Mouse (Mus musculus): Measurements from ENCODE around the gene Ccdc149. TPM values are rescaled to one million over a fixed set of nuclear protein-coding genes. Genes with fewer than 3 reads are reported as not detected.

Ccdc149 gene
- polyA plus RNA-seq, 1 experiment from 2014 or later: 3.3 TPM

DNA sequence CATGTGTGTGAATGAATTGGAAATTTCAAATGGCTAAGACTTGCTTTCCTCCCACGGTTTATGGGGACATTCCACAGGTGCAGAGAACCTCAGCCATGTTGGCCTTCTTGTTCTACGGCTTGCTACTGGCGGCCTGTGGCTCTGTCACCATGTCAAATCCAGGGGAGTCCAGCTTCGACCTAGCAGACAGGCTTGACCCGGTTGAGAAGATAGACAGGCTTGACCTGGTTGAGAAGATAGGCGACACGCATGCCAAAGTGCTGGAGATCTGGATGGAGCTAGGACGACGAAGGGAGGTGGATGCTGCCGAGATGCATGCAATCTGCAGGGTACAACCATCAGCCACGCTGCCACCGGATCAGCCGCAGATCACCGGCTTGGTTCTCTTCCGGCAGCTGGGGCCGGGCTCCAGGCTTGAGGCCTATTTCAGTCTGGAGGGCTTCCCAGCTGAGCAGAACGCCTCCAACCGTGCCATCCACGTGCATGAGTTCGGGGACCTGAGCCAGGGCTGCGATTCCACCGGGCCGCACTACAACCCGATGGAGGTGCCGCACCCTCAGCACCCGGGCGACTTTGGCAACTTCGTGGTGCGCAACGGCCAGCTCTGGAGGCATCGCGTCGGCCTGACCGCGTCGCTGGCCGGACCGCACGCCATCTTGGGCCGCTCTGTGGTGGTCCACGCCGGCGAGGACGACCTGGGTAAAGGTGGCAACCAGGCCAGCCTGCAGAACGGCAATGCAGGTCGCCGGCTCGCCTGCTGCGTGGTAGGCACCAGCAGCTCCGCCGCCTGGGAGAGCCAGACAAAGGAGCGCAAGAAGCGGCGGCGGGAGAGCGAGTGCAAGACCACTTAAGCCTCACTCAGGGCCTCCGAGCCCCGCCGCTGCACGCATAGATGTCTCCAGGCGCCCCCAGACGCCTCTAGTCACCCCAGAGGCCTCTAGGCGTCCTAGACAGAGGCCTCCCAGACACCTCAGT is 103.2 kb downstream of the Ccdc149 start:
- 52% methylated on average over 63 of the region's 63 CpGs for WGBS
- ATAC-seq (ENCODE audit: borderline replicate concordance, extremely low read depth, low FRiP score, low TSS enrichment): no peak

DNA sequence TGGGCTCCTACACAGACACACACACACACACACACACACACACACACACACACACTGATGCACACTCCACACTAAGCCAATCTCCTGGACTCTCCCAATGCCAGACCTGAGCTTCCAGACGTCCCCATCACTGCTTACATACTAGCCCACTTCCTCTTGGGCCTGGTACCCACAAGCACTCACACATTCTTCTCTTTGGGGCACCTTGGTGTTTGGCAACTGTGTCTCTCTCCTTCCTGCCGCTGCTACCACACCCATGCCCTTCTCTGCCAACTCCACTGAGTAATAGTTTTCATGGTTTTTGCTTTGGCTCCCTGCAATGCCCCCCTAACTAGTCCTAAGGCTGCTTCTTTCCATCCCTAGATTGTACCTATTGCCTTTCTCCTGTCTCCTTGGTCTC is 104.7 kb downstream of the Ccdc149 start:
- Histone ChIP-seq H3K27ac (no peak overlapping the region), H3K4me3 (no peak overlapping the region), H3K9ac (no peak overlapping the region), H3K27me3 (no peaks in the 10 kb centered on the region; the same call in 1 of the 2 replicates), H3K4me1 (peaks cover 12% of the 10 kb centered on the region), H3K9me3 (no peaks in the 10 kb centered on the region), H3K4me2 (no peak overlapping the region), H3K36me3 (no peaks in the 10 kb centered on the region)
- WGBS: 63% methylated on average over 2 of the region's 2 CpGs
- ATAC-seq (ENCODE audit: borderline replicate concordance, extremely low read depth, low FRiP score, low TSS enrichment): no peak

More for the DNA sequence above, 103.2 kb downstream of the Ccdc149 start:
- H3K4me1 ChIP-seq: peaks cover 11% of the 10 kb centered on the region
- H3K27ac ChIP-seq: no peak overlapping the region
- H3K9me3 ChIP-seq: no peaks in the 10 kb centered on the region
- 0 out of 2 replicates have a peak overlapping the region, but pooled peaks have one; percentile 3 for H3K4me3 ChIP-seq
- peak overlapping the region; percentile 49 for H3K4me2 ChIP-seq
- no peaks in the 10 kb centered on the region for H3K36me3 ChIP-seq
- no peak overlapping the region for H3K9ac ChIP-seq
- no peaks in the 10 kb centered on the region; the same call in 1 of the 2 replicates for H3K27me3 ChIP-seq

DNA sequence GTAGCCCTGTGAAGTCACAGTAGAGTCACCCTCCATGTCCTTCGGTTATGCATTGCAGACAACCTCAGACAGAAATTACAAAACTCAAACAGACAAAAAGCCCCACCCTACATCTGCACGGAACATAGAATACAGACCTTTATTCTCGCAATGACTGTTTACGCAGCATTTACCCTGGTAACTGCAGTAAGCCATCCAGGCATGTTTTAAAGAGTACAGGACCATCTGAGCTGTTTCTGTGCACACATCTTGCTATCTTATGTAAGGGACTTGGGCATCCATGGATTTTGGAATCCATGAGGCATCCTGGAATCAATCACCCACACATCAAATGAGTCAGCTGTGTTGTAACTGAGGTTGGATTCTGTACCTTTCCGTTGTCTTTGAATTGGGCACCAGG is 105.4 kb downstream of the Ccdc149 start:
- 86% methylated on average over 5 of the region's 5 CpGs for WGBS
- no peak overlapping the region for H3K27ac ChIP-seq
- H3K27me3 ChIP-seq: no peaks in the 10 kb centered on the region; the same call in 1 of the 2 replicates
- H3K9me3 ChIP-seq: no peaks in the 10 kb centered on the region
- H3K36me3 ChIP-seq: no peaks in the 10 kb centered on the region
- ATAC-seq (ENCODE audit: borderline replicate concordance, extremely low read depth, low FRiP score, low TSS enrichment): no peak
- H3K4me2 ChIP-seq: no peak overlapping the region
- no peak overlapping the region for H3K4me3 ChIP-seq
- H3K9ac ChIP-seq: no peak overlapping the region
- peaks cover 12% of the 10 kb centered on the region for H3K4me1 ChIP-seq

DNA sequence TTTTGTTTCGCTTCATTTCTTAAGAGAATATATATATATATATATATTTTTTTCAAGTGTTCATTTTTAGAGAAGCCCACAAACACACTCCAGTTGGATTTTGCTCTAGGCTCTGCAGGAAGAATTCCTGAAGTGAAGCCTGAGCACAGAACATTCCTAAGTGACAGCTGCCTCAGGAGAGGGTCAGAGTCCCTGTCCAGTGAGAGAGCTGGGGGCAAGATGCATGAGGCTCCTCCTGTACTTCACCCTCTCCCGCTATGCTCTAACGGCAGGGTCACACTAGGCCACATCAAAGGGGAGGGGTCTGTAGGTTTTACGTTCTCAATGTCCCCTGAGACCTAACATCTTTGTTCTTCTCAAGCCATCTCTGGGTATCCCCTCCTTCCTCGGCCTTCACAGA is 106.8 kb downstream of the Ccdc149 start:
- H3K4me3 ChIP-seq: no peak overlapping the region
- H3K4me1 ChIP-seq: peaks cover 19% of the 10 kb centered on the region
- H3K4me2 ChIP-seq: no peak overlapping the region
- no peak for ATAC-seq (ENCODE audit: borderline replicate concordance, extremely low read depth, low FRiP score, low TSS enrichment)
- WGBS: 53% methylated on average over 5 of the region's 5 CpGs
- H3K27ac ChIP-seq: no peak overlapping the region
- H3K9me3 ChIP-seq: no peaks in the 10 kb centered on the region
- no peak overlapping the region for H3K9ac ChIP-seq
- H3K27me3 ChIP-seq: no peaks in the 10 kb centered on the region; the same call in 1 of the 2 replicates
- H3K36me3 ChIP-seq: no peaks in the 10 kb centered on the region

DNA sequence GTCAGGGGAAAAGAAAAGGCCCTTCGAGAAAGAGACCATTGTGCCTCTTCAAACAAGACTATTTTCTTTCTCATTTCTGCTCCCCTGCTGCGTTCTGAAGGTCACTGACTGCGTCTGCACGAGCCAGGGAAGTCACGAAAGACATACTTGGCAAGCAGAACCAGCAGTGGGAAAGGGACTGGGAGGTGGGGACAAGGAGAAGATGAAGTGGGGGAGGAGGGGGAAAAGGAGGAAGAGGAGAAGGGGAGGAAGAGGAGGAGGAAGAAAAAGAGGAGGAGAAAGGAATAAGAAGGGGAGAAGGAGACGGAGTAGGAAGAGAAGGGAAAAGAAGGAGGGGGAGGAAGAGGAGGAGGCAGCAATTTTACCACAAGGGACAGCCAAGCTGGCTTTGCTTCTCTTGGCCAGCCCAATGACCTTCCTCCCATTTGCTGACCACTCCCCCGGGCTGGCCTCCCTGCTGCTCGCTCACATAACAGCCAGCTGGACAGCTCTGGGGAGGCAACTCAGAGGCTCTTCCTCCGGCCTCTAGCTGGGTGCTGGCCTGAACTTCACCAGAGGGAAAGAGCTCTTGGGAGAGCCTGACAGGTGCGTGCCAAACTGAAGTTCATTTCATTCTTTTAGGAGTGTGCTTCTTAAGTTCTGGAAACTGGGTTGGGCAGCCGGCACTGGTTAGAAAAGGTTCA is 107.7 kb downstream of the Ccdc149 start, which contains the start of gene Sod3:
Gene Sod3 (plus strand): TSS at position 324 of the 683 bp plus-strand sequence.
- ATAC-seq (ENCODE audit: borderline replicate concordance, extremely low read depth, low FRiP score, low TSS enrichment): peak; percentile 71
- Histone ChIP-seq H3K4me2 (no peak within 1 kb of the TSS), H3K27ac (no peak within 1 kb of the TSS)

DNA sequence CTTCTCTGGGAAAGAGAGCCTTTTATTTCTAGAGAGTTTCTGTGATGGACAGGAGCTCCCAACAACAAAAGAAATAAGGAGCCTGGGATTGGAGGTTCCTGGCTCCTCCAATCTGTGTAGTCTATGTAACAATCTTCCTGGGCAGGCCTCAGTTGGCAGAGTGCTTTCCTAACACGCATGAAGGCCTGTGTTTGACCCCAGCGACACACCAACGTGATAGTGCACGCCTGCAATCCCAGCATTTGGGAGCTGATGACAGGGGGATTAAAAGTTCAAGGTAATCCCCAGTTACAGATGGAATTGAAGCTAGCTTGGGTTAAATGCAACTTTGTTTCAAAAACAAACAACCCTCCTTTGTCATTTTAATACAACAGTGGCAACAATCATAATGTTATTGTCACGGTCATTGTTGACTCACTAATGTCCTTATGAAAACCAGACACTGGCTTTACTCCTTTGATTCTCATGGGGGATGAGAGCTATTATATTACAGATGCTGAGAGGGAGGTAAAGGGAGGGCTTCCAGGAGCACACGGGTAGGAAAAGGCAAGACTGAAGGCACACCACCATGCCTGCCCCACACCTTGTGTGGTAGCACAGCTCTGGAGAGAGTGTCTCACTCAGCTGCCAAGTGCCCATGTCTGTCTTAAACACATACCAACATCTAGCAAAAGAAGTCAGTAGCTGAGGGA is 108.4 kb downstream of the Ccdc149 start:
- Histone ChIP-seq H3K9me3 (no peaks in the 10 kb centered on the region), H3K27me3 (no peaks in the 10 kb centered on the region; the same call in 1 of the 2 replicates), H3K4me3 (no peak overlapping the region), H3K4me2 (no peak overlapping the region), H3K36me3 (no peaks in the 10 kb centered on the region), H3K9ac (no peak overlapping the region), H3K27ac (no peak overlapping the region), H3K4me1 (peaks cover 19% of the 10 kb centered on the region)
- whole genome bisulfite sequencing: 68% methylated on average over 6 of the region's 6 CpGs
- ATAC-seq (ENCODE audit: borderline replicate concordance, extremely low read depth, low FRiP score, low TSS enrichment): no peak

More for the DNA sequence above, 107.7 kb downstream of the Ccdc149 start, which contains the start of gene Sod3:
- no peaks in the 10 kb centered on the region; the same call in 1 of the 2 replicates for H3K27me3 ChIP-seq
- no peaks in the 10 kb centered on the region for H3K9me3 ChIP-seq
- H3K4me3 ChIP-seq: no peak within 1 kb of the TSS
- H3K36me3 ChIP-seq: no peaks in the 10 kb centered on the region
- H3K4me1 ChIP-seq: peaks cover 19% of the 10 kb centered on the region
- no peak within 1 kb of the TSS for H3K9ac ChIP-seq
- 14% methylated on average over 11 of the region's 11 CpGs for WGBS

DNA sequence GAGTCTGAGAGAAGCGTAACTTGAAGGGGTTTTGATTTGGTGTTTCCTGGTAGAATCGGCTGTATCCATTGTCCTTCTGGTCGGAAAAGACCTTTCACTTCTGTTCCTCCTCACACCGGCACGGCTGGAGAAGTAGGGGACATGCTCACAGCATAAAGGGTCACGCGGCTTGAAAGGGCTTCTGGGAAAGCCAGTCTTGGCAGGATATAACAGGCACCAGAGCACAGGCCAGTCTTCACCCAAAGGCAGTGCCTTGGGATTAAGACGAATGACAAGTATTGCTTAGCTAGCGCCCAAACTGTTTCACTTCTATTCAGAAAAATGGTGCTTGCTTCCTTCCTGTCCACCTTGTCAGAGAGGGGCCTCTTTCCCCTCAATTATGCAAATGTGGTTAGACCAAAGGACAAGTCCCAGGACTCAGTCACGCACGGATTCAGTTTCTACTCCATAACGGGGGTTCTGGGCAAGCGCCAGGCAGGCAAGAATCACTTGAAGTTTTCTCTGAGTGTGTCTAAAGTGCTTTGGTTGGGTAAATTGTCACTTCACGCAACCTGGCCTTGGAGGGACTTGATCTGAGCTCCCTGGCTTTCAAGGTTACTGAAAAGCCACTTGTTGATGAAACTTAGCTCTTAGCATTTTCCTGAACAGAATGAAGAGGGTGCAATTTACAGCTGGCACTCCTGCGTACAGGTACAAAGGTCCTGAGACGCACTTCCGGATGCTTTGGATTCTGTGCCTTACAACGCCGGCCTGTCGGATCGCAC is 110.9 kb downstream of the Ccdc149 start:
- Histone ChIP-seq H3K27me3 (no peaks in the 10 kb centered on the region), H3K4me1 (peaks cover 19% of the 10 kb centered on the region), H3K4me2 (peak overlapping the region; percentile 32), H3K36me3 (no peaks in the 10 kb centered on the region), H3K9me3 (no peaks in the 10 kb centered on the region), H3K4me3 (no peak overlapping the region), H3K9ac (no peak overlapping the region), H3K27ac (no peak overlapping the region)
- ATAC-seq (ENCODE audit: borderline replicate concordance, extremely low read depth, low FRiP score, low TSS enrichment): no peak
- WGBS: 47% methylated on average over 21 of the region's 21 CpGs

DNA sequence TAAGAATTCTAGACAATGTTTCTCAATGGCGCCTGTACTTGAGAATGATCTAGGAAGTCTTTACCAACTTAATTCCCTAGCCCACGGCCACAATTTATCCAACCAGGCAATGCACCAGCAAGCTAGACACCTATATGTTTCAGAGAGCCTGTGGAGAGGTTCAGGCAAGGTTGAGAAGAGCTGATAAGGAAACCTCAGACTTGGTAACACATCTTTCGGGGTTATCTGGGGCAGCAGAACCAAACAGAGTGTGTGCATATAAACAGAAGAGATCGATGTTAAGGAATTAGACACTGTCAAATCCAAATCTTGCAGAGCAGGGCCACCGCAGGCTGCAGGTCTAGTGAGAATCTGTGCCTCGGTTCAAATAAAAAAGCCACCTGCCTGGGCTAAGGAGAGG is 113.2 kb downstream of the Ccdc149 start:
- Histone ChIP-seq H3K4me2 (no peak overlapping the region), H3K4me1 (peaks cover 8% of the 10 kb centered on the region), H3K27ac (no peak overlapping the region), H3K9ac (no peak overlapping the region), H3K9me3 (no peaks in the 10 kb centered on the region), H3K27me3 (no peaks in the 10 kb centered on the region), H3K4me3 (no peak overlapping the region), H3K36me3 (no peaks in the 10 kb centered on the region)
- no peak for ATAC-seq (ENCODE audit: borderline replicate concordance, extremely low read depth, low FRiP score, low TSS enrichment)
- 69% methylated on average over 6 of the region's 6 CpGs for WGBS

DNA sequence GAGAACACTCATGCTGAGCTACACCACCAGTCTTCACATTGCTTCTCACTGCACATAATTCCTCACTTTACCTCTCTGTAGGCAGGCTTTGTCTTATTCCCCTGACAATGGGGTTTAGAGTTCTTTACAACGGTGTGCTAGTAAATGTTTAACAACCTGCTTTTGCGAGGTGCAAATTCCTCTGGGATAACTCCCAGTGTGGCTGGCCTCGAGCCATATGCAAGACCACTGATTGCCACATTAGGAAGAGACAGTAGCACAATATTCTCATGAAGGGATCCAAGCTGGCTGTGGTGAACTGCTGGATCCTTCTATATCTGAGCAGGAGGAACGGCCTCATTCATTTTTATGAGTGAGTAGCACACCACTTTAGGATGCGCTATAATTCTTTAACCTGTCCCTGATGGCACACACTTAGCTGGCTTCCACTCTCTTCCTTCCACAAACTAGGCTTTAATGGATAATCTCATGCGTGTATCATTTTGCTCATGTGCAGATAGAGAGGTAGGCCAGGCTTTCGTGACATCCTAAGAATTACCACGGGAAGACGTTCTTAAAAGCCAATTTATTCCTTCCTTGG is 114.1 kb downstream of the Ccdc149 start:
- Histone ChIP-seq H3K27ac (no peak overlapping the region), H3K27me3 (no peaks in the 10 kb centered on the region), H3K4me1 (peaks cover 8% of the 10 kb centered on the region), H3K4me2 (no peak overlapping the region), H3K9me3 (no peaks in the 10 kb centered on the region), H3K36me3 (no peaks in the 10 kb centered on the region), H3K4me3 (no peak overlapping the region), H3K9ac (no peak overlapping the region)
- 57% methylated on average over 9 of the region's 9 CpGs for WGBS
- no peak for ATAC-seq (ENCODE audit: borderline replicate concordance, extremely low read depth, low FRiP score, low TSS enrichment)

DNA sequence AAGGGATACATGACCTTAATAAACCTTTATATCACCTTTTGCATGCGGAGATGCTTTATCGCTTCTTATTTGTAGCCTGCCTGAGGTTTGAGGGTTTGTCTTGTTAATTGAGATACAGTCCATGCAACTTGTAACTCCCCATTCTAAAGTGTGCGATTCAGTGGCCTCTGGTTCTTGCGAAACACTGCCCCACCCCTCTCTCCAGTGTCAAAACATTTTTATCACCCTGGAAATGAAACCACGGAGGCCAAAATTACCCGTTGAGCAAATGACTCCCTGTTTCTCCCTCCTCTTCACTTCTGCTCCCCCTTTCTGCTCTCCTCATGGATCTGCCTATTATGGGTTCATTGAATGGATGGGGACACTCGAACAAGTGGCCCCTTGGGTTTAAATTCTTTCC is 115.7 kb downstream of the Ccdc149 start:
- no peaks in the 10 kb centered on the region for H3K27me3 ChIP-seq
- H3K9ac ChIP-seq: no peak overlapping the region
- H3K36me3 ChIP-seq: no peaks in the 10 kb centered on the region
- H3K9me3 ChIP-seq: no peaks in the 10 kb centered on the region
- no peak overlapping the region for H3K4me2 ChIP-seq
- H3K4me3 ChIP-seq: no peak overlapping the region
- peaks cover 6% of the 10 kb centered on the region for H3K4me1 ChIP-seq
- H3K27ac ChIP-seq: no peak overlapping the region
- ATAC-seq (ENCODE audit: borderline replicate concordance, extremely low read depth, low FRiP score, low TSS enrichment): no peak
- WGBS: 70% methylated on average over 7 of the region's 7 CpGs
